Mouse (Mus musculus) left cerebral cortex, adult 11 months (tissue): ENCODE results near the gene Cxcr5.
"Not testable (repeated sequence)": the region's sequence is repeated elsewhere in the genome, so short reads cannot be mapped to it uniquely, and the experiment has no call there.

Source experiments
- DNase-seq: peaks from one replicate; pipeline ENCODE4 v3.0.0; 2022; ENCODE audit warnings: low spot score

Cxcr5 gene

GRCm38 (mm10) chr9:44587262-44588160 is 25.8 kb upstream of the Cxcr5 start:
- DNase-seq = no peak

- DNase-seq = no peak
Measured at GRCm38 (mm10) chr9:44586640-44587261, 25.1 kb upstream of the Cxcr5 start.

- DNase-seq = no peak
Measured at GRCm38 (mm10) chr9:44582390-44582789, 20.7 kb upstream of the Cxcr5 start.

- DNase-seq = no peak
Measured at GRCm38 (mm10) chr9:44581423-44581822, 19.7 kb upstream of the Cxcr5 start.

- no peak for DNase-seq
Measured at GRCm38 (mm10) chr9:44580085-44580484, 18.4 kb upstream of the Cxcr5 start.

- no peak for DNase-seq
Measured at GRCm38 (mm10) chr9:44579392-44579791, 17.7 kb upstream of the Cxcr5 start.

GRCm38 (mm10) chr9:44576046-44576445 is 14.4 kb upstream of the Cxcr5 start:
- DNase-seq = not testable (repeated sequence)

GRCm38 (mm10) chr9:44575095-44575494 is 13.4 kb upstream of the Cxcr5 start:
- no peak for DNase-seq

- DNase-seq = no peak
Measured at GRCm38 (mm10) chr9:44573306-44573705, 11.6 kb upstream of the Cxcr5 start.

GRCm38 (mm10) chr9:44570939-44571382 is 9.3 kb upstream of the Cxcr5 start:
- no peak for DNase-seq

GRCm38 (mm10) chr9:44568083-44568455 is 6.4 kb upstream of the Cxcr5 start:
- no peak for DNase-seq

GRCm38 (mm10) chr9:44567338-44568082 is 5.8 kb upstream of the Cxcr5 start:
- no peak for DNase-seq

GRCm38 (mm10) chr9:44565367-44565766 is 3.7 kb upstream of the Cxcr5 start:
- no peak for DNase-seq

GRCm38 (mm10) chr9:44562936-44563335 is 1.3 kb upstream of the Cxcr5 start:
- DNase-seq = no peak

GRCm38 (mm10) chr9:44552161-44552560 is 9.5 kb downstream of the Cxcr5 start:
- DNase-seq = no peak

- DNase-seq = no peak
Measured at GRCm38 (mm10) chr9:44551138-44551537, 10.5 kb downstream of the Cxcr5 start.

- no peak for DNase-seq
Measured at GRCm38 (mm10) chr9:44548412-44549152, 13.1 kb downstream of the Cxcr5 start.

- DNase-seq = no peak
Measured at GRCm38 (mm10) chr9:44544986-44545385, 16.7 kb downstream of the Cxcr5 start.

- no peak for DNase-seq
Measured at GRCm38 (mm10) chr9:44542364-44542763, 19.3 kb downstream of the Cxcr5 start.

- DNase-seq = no peak
Measured at GRCm38 (mm10) chr9:44540676-44541075, 21.0 kb downstream of the Cxcr5 start.

GRCm38 (mm10) chr9:44539816-44540421 is 21.8 kb downstream of the Cxcr5 start:
- DNase-seq = no peak
